Mouse (Mus musculus) kidney, postnatal 0 days (tissue): Measurements from ENCODE around the gene Amdhd2. TPM values are rescaled to one million over a fixed set of nuclear protein-coding genes. Genes with fewer than 3 reads are reported as not detected.

Experiments
- ATAC-seq: fragments of 200-750 bp; cut with Nextera tagmentation; replicated peaks from 2 replicates; pipeline ENCODE4 v1.8.0; 2017; ENCODE audit warnings: low read depth, moderate number of reproducible peaks, moderate TSS enrichment, moderate library complexity; ENCODE audit not compliant: low FRiP score
- DNase-seq: peaks from one replicate; pipeline ENCODE4 v3.0.0-alpha.2; 2016; ENCODE audit warnings: low spot score
- H3K27ac ChIP-seq: fragments of 300-500 bp; sonication (generic); 2 replicates; pipeline ENCODE4 v1.5.1; 2014; ENCODE audit warnings: mild to moderate bottlenecking
- H3K27me3 ChIP-seq: fragments of 300-500 bp; sonication (generic); 2 replicates; pipeline ENCODE4 v1.6.1; 2014; ENCODE audit warnings: low read length, mixed read lengths; ENCODE audit not compliant: insufficient read depth
- H3K36me3 ChIP-seq: fragments of 300-500 bp; sonication (generic); 2 replicates; pipeline ENCODE4 v1.6.1; 2014; ENCODE audit warnings: low read length, mixed read lengths; ENCODE audit not compliant: insufficient read depth
- H3K4me1 ChIP-seq: fragments of 300-500 bp; sonication (generic); replicated peaks from 2 replicates; pipeline ENCODE4 v1.6.1; 2014; ENCODE audit warnings: antibody characterized with exemption, low read length, mixed read lengths; ENCODE audit not compliant: insufficient read depth
- H3K4me2 ChIP-seq: fragments of 300-500 bp; sonication (generic); 2 replicates; pipeline ENCODE4 v1.6.1; 2014; ENCODE audit warnings: mild to moderate bottlenecking, low read length, moderate library complexity, mixed read lengths
- H3K4me3 ChIP-seq: fragments of 300-500 bp; sonication (generic); replicated peaks from 2 replicates; pipeline ENCODE4 v1.5.1; 2014; ENCODE audit warnings: low read depth, low read length
- H3K9ac ChIP-seq: fragments of 300-500 bp; sonication (generic); 2 replicates; pipeline ENCODE4 v1.6.1; 2014; ENCODE audit warnings: low read depth, low read length
- H3K9me3 ChIP-seq: fragments of 300-500 bp; sonication (generic); replicated peaks from 2 replicates; pipeline ENCODE4 v1.6.1; 2016; ENCODE audit warnings: low read length, inconsistent platforms, mixed read lengths
- CTCF ChIP-seq: IDR thresholded peaks from 2 replicates; pipeline ENCODE4 v1.5.1; 2016; ENCODE audit warnings: antibody characterized with exemption, low read depth, mild to moderate bottlenecking, moderate library complexity
- WGBS: fragments of 180-500 bp; shearing (Covaris S2); extraction: QIAGEN DNeasy Blood & Tissue Kit; methylation state at CpG from one replicate; pipeline ENCODE4 v1.1.7; 2014; 5-methylcytosine and 5-hydroxymethylcytosine counted together
- polyA plus RNA-seq: library from polyadenylated mRNA; unstranded; fragments of >200 nt; fragmentation: Nextera tagmentation; extraction: Ambion mirVana; gene quantifications from 2 replicates; pipeline ENCODE4 v1.2.1, GENCODE M21; 2015

The Amdhd2 gene
- polyA plus RNA-seq, 1 experiment from 2014 or later: 47.9 TPM

GRCm38 (mm10) chr17:24141425-24141920 is 22.1 kb downstream of the Amdhd2 start:
- ATAC-seq (peak; percentile 98), DNase-seq (peak; percentile 99)
- Histone ChIP-seq H3K9me3 (no peaks in the 10 kb centered on the region), H3K4me3 (peak overlapping the region; percentile 92), H3K4me2 (peak overlapping the region; percentile 79), H3K27me3 (no peaks in the 10 kb centered on the region), H3K36me3 (no peaks in the 10 kb centered on the region), H3K4me1 (peaks cover 13% of the 10 kb centered on the region), H3K27ac (peak overlapping the region; percentile 94), H3K9ac (peak overlapping the region; percentile 94)
- WGBS: under 1% methylated on average over 53 of the region's 57 CpGs
- TF ChIP-seq CTCF: no peak

GRCm38 (mm10) chr17:24140845-24141424 is 22.6 kb downstream of the Amdhd2 start:
- peak overlapping the region; percentile 94 for H3K9ac ChIP-seq
- under 1% methylated on average over 31 of the region's 43 CpGs for WGBS
- H3K4me1 ChIP-seq: peaks cover 13% of the 10 kb centered on the region
- peak overlapping the region; percentile 79 for H3K4me2 ChIP-seq
- no peaks in the 10 kb centered on the region for H3K36me3 ChIP-seq
- no peak for TF ChIP-seq CTCF
- DNase-seq (peak; percentile 66), ATAC-seq (peak; percentile 64)
- H3K27ac ChIP-seq: peak overlapping the region; percentile 94
- H3K4me3 ChIP-seq: peak overlapping the region; percentile 92
- H3K27me3 ChIP-seq: no peaks in the 10 kb centered on the region
- H3K9me3 ChIP-seq: no peaks in the 10 kb centered on the region

GRCm38 (mm10) chr17:24139968-24140367 is 23.6 kb downstream of the Amdhd2 start:
- H3K27ac ChIP-seq: no peak overlapping the region; the same call in 1 of the 2 replicates
- ATAC-seq: no peak
- WGBS: 76% methylated on average over 4 of the region's 4 CpGs

GRCm38 (mm10) chr17:24139256-24139655 is 24.3 kb downstream of the Amdhd2 start:
- Histone ChIP-seq H3K4me2 (no peak overlapping the region), H3K9me3 (no peaks in the 10 kb centered on the region), H3K36me3 (no peaks in the 10 kb centered on the region), H3K27ac (no peak overlapping the region), H3K9ac (no peak overlapping the region), H3K4me1 (peaks cover 13% of the 10 kb centered on the region), H3K4me3 (no peak overlapping the region), H3K27me3 (no peaks in the 10 kb centered on the region)
- ATAC-seq (no peak), DNase-seq (no peak)
- TF ChIP-seq CTCF: no peak
- 67% methylated on average over 3 of the region's 3 CpGs for WGBS

More at GRCm38 (mm10) chr17:24139968-24140367, 23.6 kb downstream of the Amdhd2 start:
- H3K4me3 ChIP-seq: peak overlapping the region; percentile 92; the same call in 1 of the 2 replicates
- H3K9ac ChIP-seq: peak overlapping the region; percentile 94; the same call in 1 of the 2 replicates
- no peaks in the 10 kb centered on the region for H3K9me3 ChIP-seq
- H3K4me1 ChIP-seq: peaks cover 13% of the 10 kb centered on the region
- no peaks in the 10 kb centered on the region for H3K36me3 ChIP-seq
- DNase-seq: no peak
- peak overlapping the region; percentile 79 for H3K4me2 ChIP-seq
- no peaks in the 10 kb centered on the region for H3K27me3 ChIP-seq
- TF ChIP-seq CTCF: no peak

GRCm38 (mm10) chr17:24137226-24137880 is 26.2 kb downstream of the Amdhd2 start:
- H3K4me3 ChIP-seq: no peak overlapping the region
- H3K4me2 ChIP-seq: no peak overlapping the region
- H3K4me1 ChIP-seq: peaks cover 13% of the 10 kb centered on the region
- H3K9ac ChIP-seq: no peak overlapping the region
- no peak overlapping the region; the same call in 1 of the 2 replicates for H3K27ac ChIP-seq
- no peak for TF ChIP-seq CTCF
- WGBS: 67% methylated on average over 2 of the region's 2 CpGs
- no peak for DNase-seq
- H3K9me3 ChIP-seq: no peaks in the 10 kb centered on the region
- no peaks in the 10 kb centered on the region for H3K27me3 ChIP-seq
- no peak for ATAC-seq
- H3K36me3 ChIP-seq: no peaks in the 10 kb centered on the region

- Histone ChIP-seq H3K4me2 (no peak overlapping the region), H3K27ac (no peak overlapping the region), H3K9ac (no peak overlapping the region), H3K4me1 (no peaks in the 10 kb centered on the region; the same call in 1 of the 2 replicates), H3K4me3 (no peak overlapping the region), H3K9me3 (no peaks in the 10 kb centered on the region), H3K36me3 (no peaks in the 10 kb centered on the region), H3K27me3 (no peaks in the 10 kb centered on the region)
- no peak for ATAC-seq
- DNase-seq: no peak
- TF ChIP-seq CTCF: no peak
Observed at GRCm38 (mm10) chr17:24134062-24134461, 29.5 kb downstream of the Amdhd2 start.
